Mouse (Mus musculus) testis, postnatal 10 days (tissue): ENCODE measurements around the gene Cyp1a1.

Source experiments
- DNase-seq: peaks from one replicate; pipeline ENCODE4 v3.0.0; 2021; ENCODE audit warnings: low spot score

The Cyp1a1 gene

DNA sequence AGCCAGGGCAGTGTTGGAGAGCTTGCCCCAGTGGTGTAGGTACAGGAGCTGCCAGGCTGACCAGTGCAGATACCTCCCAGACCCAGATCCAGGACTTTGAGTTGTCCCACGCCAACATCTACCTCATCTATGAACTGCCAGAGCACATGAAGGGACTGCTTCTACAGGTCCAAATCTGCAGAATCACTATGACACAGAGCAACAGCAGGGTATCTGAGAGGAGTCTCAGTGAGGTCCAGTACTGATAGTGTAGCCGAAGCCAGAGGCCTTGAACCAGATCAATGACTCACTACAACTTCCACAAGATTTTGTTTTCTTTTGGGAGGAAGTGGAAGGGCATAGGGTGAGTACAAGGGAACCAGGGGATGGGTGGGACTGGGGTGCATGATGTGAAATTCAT, at the start of gene Cyp1a1:
Cyp1a1 (plus strand) TSS at position 178 of the 400 bp plus-strand sequence.
- no peak for DNase-seq

DNA sequence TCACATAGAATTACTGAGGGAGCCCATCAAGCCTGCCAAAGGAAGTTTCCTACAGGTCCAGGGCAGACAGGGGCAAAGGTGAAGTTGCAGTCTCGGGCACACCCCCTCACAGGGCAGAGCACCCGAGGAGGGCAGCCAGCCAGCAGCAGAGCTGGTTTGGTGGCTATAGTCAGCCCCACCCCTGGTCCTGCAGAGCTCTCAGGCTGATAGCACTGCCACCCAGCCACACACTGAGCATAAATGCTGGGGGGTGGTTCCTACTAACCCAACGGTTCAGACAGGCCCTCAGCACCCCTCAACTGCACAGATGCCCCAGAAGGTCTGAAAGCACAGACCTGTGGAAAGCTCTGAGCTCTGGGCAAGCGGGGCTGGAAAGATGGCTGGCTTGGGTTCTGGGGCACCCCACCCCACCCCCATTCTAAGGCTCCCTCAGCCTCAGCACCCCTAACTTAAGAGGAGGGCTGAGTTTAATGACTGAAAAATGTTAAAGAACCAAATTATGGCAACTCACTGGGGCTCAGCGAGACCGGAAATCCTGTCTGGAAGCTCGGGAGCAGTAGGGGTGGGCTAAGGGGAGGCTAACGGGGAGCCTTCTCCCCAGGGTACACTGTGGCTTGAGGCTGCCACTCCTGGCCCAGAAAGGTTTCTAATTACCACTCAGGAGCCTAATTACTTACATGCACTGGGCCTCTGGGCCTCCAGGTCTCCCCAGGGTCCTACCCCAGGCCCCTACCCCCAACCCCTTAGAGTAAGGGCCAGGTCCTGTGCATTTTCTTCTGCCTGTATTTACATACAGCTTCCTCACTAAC, 48.9 kb upstream of the Cyp1a1 start:
- DNase-seq: no peak

GRCm38 (mm10) chr9:57639661-57640328, 47.9 kb upstream of the Cyp1a1 start:
- no peak for DNase-seq

DNA sequence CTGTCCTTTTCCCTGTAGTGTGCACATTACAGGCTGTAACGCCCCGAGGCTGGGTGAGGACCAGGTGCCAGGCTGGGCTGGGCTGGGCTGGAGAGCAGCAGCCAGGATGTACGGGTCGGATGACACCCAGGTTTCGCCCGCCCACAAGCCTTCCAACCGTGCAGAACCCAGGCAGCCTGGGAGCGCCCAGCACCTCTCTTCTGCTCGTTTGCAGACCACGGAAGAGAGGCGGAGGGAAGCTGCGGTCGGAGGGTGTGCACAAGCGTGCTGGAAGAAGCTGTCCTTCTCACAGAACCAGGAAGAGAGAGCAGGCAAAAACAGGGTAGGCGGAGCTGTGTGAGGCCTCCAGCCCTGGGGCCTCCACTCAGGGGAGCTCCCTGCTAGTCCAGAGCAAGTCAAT, 47.3 kb upstream of the Cyp1a1 start:
- DNase-seq: no peak

DNA sequence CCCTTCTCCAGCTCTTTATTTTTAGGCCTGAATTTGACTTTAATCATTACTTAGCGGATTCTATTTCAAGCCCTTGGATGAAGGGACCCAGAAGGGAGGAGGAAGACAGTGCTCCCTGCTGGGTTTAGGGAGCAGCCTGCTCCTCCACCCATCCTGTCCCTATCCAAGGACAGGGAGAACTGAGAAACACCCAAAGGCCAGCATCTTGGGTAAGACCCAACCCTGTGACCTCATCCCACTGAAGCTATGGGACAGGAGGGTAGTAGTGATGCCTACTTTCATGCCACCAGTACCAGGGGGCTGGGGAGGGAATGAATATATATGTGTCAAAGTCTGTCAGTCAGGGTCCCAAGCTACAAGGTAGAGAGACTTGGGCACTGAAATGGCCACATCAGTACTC, 46.7 kb upstream of the Cyp1a1 start:
- DNase-seq: no peak

GRCm38 (mm10) chr9:57641775-57642550, 45.8 kb upstream of the Cyp1a1 start:
- DNase-seq: peak; percentile 35

GRCm38 (mm10) chr9:57643169-57643855, 44.4 kb upstream of the Cyp1a1 start:
- no peak for DNase-seq

- DNase-seq: no peak
Observed at GRCm38 (mm10) chr9:57643856-57644180, 43.9 kb upstream of the Cyp1a1 start.

GRCm38 (mm10) chr9:57644442-57644943, 43.2 kb upstream of the Cyp1a1 start:
- no peak for DNase-seq

- peak; percentile 96 for DNase-seq
Observed at GRCm38 (mm10) chr9:57644944-57645893, 42.5 kb upstream of the Cyp1a1 start.

DNA sequence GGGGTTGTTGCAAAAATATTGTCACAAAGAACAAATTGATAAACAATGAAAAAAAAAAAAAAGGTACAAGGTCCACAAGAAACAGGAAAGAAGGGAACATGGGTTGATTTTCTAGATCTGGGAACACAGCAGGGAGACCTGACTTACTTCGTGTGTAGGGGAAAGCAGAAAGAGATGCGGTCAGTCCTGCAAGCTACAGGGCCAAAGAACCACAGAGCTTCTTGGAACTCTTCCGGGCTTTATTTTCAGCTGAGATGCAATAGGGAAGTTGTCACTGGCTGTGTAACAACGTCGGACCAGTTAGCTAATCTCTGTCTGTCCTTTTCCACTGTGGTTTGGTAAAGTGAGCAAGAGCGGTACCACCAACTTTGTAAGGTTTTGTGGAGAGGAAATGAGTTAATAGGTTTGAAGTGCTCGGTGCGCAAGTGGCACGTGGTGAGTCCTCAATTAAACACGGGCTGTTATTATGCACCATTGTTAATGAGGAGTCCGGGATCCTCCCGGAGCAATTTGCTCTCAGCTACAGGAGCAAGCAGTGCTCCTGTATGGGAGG, 41.1 kb upstream of the Cyp1a1 start:
- DNase-seq: no peak

DNA sequence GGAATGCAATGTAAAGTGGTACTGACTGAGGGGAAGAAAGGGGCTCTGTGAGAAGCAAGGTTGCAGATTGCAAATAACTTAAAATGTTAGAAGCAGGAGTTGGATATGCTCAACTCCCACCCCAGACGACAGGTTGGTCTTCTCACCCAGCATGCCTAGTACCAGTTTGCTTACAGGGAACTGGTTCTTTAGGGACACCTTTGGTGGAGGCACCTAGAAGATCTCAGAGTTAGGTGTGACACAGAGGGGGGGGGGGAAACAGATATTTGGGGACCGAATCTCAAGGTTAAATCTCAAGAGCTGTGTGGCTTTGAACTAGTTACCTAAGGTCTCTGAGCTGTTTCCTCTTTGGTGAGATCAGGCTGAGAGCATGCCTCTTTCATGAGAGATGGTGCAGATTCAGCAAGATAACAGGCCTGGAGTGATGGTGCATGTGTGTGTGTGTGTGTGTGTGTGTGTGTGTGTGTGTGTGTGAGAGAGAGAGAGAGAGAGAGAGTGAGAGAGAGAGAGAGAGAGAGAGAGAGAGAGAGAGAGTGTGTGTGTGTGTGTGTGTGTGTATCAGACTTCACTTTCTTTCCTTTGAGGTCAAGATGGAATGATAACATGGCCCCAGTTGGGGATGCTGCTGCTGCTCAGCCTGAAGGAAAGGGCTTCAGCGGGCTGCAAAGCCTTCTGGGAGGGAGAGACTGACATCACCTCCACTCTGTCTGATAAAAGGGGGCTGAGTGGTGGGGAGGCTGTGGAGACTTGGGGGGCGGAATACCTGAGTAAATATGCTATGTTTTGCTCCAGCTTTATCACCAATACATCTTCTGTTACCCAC, 40.2 kb upstream of the Cyp1a1 start:
- no peak for DNase-seq

DNA sequence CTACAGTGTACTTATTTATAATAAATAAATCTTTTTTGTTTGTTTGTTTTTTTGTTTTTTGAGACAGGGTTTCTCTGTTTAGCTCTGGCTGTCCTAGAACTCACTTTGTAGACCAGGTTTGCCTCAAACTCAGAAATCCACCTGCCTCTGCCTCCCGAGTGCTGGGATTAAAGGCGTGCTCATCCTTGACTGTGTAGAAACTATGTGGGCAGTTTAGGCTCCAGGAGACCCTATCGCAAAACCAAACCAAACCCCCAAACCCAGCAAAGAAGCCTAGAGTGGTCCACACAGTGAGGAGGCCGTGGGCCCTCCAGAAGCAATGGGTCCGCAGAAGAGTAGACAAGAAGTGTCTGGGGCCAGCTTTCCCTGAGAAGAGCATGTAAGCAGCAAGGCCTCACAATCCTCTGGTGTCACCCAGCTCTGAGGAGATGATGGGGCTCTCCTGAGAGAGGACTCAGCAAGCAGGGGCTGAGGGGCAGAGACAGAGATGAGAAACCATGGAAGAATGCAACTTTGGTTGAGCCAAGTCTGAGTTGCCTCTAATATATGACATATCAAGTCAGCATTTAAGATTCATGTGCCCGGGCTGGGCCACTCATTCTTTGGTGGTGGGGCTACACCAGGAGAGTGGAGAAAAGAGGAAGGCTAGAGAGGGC, 37.5 kb upstream of the Cyp1a1 start:
- DNase-seq: no peak

DNA sequence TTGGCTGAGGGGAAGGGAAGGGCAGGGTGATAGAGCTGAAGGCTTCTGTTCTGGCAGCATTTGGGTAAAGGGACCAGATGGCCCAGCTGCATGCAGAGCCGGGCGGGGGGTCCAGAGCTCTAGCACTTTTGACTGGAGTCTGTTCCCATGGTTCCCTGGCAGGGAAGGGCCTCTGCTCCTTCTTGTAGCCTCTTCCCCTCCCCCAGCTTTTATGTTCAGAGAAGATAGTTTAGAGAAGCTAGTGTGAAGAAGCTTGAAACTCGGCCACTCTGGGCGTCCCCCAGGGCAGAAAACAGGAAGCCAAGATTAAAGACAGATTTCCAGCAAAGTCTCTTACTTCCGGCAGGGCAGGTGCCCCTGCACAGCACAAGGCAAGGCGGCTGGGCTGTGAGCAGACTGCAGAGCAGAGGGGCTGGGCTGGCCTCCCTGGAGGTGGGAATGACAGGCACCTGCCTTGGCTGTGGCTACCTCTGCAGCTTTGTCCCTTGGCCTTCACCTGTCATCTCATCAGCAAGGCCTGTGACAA, 36.9 kb upstream of the Cyp1a1 start:
- no peak for DNase-seq

- no peak for DNase-seq
Observed at GRCm38 (mm10) chr9:57652351-57652750, 35.4 kb upstream of the Cyp1a1 start.

DNA sequence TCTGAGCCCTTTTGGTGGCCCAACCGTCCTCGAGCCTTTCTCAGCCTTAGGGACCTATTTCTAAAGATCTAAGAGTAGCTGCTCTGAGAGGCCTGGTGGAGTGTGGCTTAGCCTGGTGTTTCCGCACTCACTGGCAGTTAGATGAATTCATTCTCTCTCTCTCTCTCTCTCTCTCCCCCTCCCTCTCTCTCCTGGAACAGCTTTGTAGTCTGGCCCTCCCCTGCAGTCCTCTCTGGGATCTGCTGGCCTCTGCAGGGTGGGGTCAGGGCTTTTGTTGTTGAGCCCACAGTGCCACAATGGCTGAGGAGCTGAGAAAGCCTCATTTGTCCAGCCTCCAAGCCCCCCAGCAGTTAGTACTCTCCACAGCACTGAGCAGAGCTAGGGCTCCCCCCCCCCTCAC, 34.9 kb upstream of the Cyp1a1 start:
- DNase-seq: no peak

GRCm38 (mm10) chr9:57653283-57653682, 34.4 kb upstream of the Cyp1a1 start, which contains the start of gene Csk:
Gene Csk, minus strand, starts transcription at chr9:57653631.
- no peak for DNase-seq

GRCm38 (mm10) chr9:57654966-57655365, 32.8 kb upstream of the Cyp1a1 start:
- no peak for DNase-seq

- peak; percentile 98 for DNase-seq
Observed at GRCm38 (mm10) chr9:57655749-57656148, 32.0 kb upstream of the Cyp1a1 start.
